Mouse (Mus musculus): Measurements from ENCODE around the gene Gpr171. TPM values are rescaled to one million over a fixed set of nuclear protein-coding genes. Genes with fewer than 3 reads are reported as not detected.

The Gpr171 gene
- polyA plus RNA-seq, 1 experiment from 2014 or later: 1.2 TPM

DNA sequence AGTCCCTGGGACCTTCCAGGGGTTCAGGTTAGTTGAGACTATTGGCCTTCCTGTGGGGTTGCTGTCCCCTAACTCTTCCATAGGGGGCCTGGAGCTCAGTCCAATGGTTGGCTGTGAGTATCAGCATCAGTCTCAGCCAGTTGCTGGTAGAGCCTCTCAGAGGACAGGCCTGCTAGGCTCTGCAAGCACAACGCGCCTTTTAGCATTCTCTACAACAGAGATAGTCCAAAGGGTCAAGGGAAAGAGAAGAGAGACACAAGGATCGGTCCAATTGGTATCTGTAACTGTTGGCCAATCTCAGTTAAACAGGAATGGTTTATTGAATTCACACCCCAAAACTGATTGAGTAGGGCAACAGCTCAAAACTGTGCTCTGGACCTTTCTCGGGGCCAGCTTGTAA lies 5.8 kb upstream of the Gpr171 start:
- H3K27ac ChIP-seq (ENCODE audit: low read depth): no peak overlapping the region
- no peak overlapping the region for H3K4me3 ChIP-seq (ENCODE audit: low read depth, low read length)
- H3K4me2 ChIP-seq (ENCODE audit: low read length): no peak overlapping the region
- H3K4me1 ChIP-seq (replicated peaks; ENCODE audit: control insufficient read depth, insufficient read depth, low read length): no peaks in the 10 kb centered on the region
- no peaks in the 10 kb centered on the region for H3K36me3 ChIP-seq (ENCODE audit: control insufficient read depth, insufficient read depth, low read length)
- ATAC-seq (replicated peaks; ENCODE audit: low FRiP score, low TSS enrichment, low read depth) (no peak), DNase-seq (ENCODE audit: low spot score) (no peak)
- WGBS: 96% methylated on average over 4 of the region's 4 CpGs
- H3K9me3 ChIP-seq (ENCODE audit: control insufficient read depth, low read length): no peaks in the 10 kb centered on the region
- H3K27me3 ChIP-seq (replicated peaks; ENCODE audit: control insufficient read depth, insufficient read depth, low read length): no peaks in the 10 kb centered on the region
- H3K9ac ChIP-seq (ENCODE audit: low read length): no peak overlapping the region

DNA sequence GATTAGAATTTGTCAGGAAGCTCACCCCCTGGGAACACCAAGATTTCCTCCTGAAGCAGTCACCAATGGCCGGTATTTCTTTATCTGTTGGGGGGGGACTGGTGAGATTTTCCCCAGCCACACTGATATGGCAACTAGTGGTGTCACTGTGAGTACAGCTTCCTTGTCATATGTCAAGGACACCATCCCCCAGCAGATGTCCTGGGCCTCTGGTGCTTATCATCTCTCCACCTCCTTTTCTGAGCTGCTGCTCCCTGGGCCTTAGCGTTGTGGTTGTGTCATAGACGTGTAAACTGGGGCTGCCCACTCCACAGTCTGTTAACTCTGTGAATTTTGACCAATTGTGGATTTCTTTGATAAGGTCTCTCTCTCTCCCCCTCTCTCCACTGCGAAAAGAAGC lies 2.8 kb upstream of the Gpr171 start:
- H3K4me3 ChIP-seq (ENCODE audit: low read depth, low read length): no peak overlapping the region
- H3K36me3 ChIP-seq (ENCODE audit: control insufficient read depth, insufficient read depth, low read length): no peaks in the 10 kb centered on the region
- H3K9ac ChIP-seq (ENCODE audit: low read length): no peak overlapping the region
- H3K4me2 ChIP-seq (ENCODE audit: low read length): no peak overlapping the region
- H3K9me3 ChIP-seq (ENCODE audit: control insufficient read depth, low read length): no peaks in the 10 kb centered on the region
- H3K27me3 ChIP-seq (replicated peaks; ENCODE audit: control insufficient read depth, insufficient read depth, low read length): no peaks in the 10 kb centered on the region
- DNase-seq (ENCODE audit: low spot score) (no peak), ATAC-seq (replicated peaks; ENCODE audit: low FRiP score, low TSS enrichment, low read depth) (no peak)
- 74% methylated on average over 4 of the region's 4 CpGs for WGBS
- no peak overlapping the region for H3K27ac ChIP-seq (ENCODE audit: low read depth)
- H3K4me1 ChIP-seq (replicated peaks; ENCODE audit: control insufficient read depth, insufficient read depth, low read length): no peaks in the 10 kb centered on the region

DNA sequence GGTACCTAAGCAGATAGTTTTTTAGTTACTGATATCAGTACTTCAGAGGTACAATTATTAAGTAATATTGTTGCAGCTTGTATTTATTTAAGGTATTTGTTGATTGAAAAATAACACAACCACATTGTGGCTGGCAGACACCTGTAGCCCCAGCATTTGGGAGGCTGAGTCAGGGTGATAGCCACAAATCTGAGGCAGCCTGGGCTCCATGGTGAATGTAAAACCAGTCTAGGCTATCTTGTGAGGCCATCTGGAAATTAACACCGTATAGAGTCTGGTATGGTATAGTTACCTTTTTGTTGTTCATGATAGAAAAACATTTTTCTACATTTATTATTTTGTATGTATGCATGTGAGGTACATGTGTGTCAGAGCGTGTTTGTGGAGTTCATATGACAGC lies 525 bp upstream of the Gpr171 start:
- H3K4me1 ChIP-seq (replicated peaks; ENCODE audit: control insufficient read depth, insufficient read depth, low read length): no peaks in the 10 kb centered on the region
- no peak overlapping the region for H3K4me3 ChIP-seq (ENCODE audit: low read depth, low read length)
- 92% methylated on average over 2 of the region's 2 CpGs for WGBS
- H3K9ac ChIP-seq (ENCODE audit: low read length): no peak overlapping the region
- no peaks in the 10 kb centered on the region for H3K27me3 ChIP-seq (replicated peaks; ENCODE audit: control insufficient read depth, insufficient read depth, low read length)
- ATAC-seq (replicated peaks; ENCODE audit: low FRiP score, low TSS enrichment, low read depth) (no peak), DNase-seq (ENCODE audit: low spot score) (no peak)
- no peaks in the 10 kb centered on the region for H3K9me3 ChIP-seq (ENCODE audit: control insufficient read depth, low read length)
- H3K36me3 ChIP-seq (ENCODE audit: control insufficient read depth, insufficient read depth, low read length): no peaks in the 10 kb centered on the region
- H3K27ac ChIP-seq (ENCODE audit: low read depth): no peak overlapping the region
- H3K4me2 ChIP-seq (ENCODE audit: low read length): no peak overlapping the region

DNA sequence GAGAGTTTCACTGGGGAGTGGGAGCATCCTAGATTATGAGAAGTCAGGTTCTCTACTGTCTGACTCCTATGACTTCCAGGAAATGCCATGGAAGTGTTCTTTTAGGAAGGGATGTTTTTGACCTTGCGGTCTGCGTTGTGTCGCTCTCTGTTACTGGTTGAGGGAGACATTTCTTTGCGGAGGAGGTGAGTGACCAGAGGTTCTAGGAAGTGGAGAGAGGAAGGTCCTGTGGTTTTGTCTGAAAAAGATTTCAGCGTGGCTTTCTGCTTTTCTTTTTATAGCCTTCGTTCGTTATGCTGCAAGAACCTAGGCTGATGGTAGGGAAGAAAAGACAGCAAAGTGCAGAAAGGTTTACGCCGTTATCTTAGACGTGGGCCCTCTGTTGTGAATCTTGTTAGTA lies 3.1 kb downstream of the Gpr171 start:
- Histone ChIP-seq H3K9ac (ENCODE audit: low read length) (no peak overlapping the region), H3K4me2 (ENCODE audit: low read length) (no peak overlapping the region), H3K27me3 (replicated peaks; ENCODE audit: control insufficient read depth, insufficient read depth, low read length) (no peaks in the 10 kb centered on the region), H3K9me3 (ENCODE audit: control insufficient read depth, low read length) (no peaks in the 10 kb centered on the region), H3K36me3 (ENCODE audit: control insufficient read depth, insufficient read depth, low read length) (no peaks in the 10 kb centered on the region), H3K4me1 (replicated peaks; ENCODE audit: control insufficient read depth, insufficient read depth, low read length) (no peaks in the 10 kb centered on the region), H3K27ac (ENCODE audit: low read depth) (no peak overlapping the region), H3K4me3 (ENCODE audit: low read depth, low read length) (no peak overlapping the region)
- 88% methylated on average over 10 of the region's 10 CpGs for WGBS
- no peak for DNase-seq (ENCODE audit: low spot score)
- ATAC-seq (replicated peaks; ENCODE audit: low FRiP score, low TSS enrichment, low read depth): no peak

DNA sequence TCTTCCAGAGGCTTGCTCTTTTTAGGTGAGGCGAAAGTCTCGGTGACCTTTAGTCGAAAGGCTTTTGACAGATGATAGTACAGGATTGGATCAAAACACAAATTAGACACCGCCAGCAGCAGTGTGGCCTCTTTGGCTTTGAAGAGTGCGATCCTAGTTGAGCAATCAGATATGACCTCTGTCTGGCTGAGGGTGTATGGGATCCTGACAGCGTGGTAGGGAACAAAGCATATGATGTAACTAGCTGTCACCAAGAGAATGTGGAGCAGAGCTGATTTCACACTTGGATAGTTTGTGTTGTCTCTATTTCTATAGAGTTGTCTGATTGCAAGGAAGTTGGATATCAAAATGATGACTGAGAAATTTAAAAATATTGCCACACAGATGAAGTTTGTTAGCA lies 4.2 kb downstream of the Gpr171 start:
- no peak overlapping the region for H3K4me2 ChIP-seq (ENCODE audit: low read length)
- H3K9me3 ChIP-seq (ENCODE audit: control insufficient read depth, low read length): no peaks in the 10 kb centered on the region
- DNase-seq (ENCODE audit: low spot score) (no peak), ATAC-seq (replicated peaks; ENCODE audit: low FRiP score, low TSS enrichment, low read depth) (no peak)
- H3K36me3 ChIP-seq (ENCODE audit: control insufficient read depth, insufficient read depth, low read length): no peaks in the 10 kb centered on the region
- WGBS: 87% methylated on average over 6 of the region's 6 CpGs
- no peak overlapping the region for H3K9ac ChIP-seq (ENCODE audit: low read length)
- no peak overlapping the region for H3K4me3 ChIP-seq (ENCODE audit: low read depth, low read length)
- H3K27ac ChIP-seq (ENCODE audit: low read depth): no peak overlapping the region
- H3K4me1 ChIP-seq (replicated peaks; ENCODE audit: control insufficient read depth, insufficient read depth, low read length): no peaks in the 10 kb centered on the region
- H3K27me3 ChIP-seq (replicated peaks; ENCODE audit: control insufficient read depth, insufficient read depth, low read length): no peaks in the 10 kb centered on the region

DNA sequence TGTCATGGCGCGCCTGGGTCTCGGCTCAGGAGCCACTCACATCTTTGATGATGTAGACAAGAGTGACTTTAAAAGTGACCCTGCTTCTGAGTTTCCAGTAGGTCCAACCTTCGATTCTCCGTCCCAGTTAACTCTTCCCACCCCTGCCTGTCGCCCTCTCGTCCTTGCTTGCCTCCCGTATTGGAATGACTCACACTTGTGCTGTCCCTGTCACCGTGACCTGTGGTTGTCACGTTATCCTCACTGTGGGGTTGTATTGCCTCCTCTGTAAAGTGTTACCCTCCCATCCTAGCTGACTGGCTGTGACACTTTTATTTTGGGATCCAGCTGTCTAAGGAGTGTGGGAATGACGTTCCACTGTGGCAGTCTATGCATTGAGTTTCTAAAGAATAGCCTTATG lies 8.9 kb downstream of the Gpr171 start:
- Histone ChIP-seq H3K4me1 (replicated peaks; ENCODE audit: control insufficient read depth, insufficient read depth, low read length) (no peaks in the 10 kb centered on the region), H3K9me3 (ENCODE audit: control insufficient read depth, low read length) (no peaks in the 10 kb centered on the region), H3K27me3 (replicated peaks; ENCODE audit: control insufficient read depth, insufficient read depth, low read length) (no peaks in the 10 kb centered on the region), H3K4me3 (ENCODE audit: low read depth, low read length) (no peak overlapping the region), H3K27ac (ENCODE audit: low read depth) (no peak overlapping the region), H3K36me3 (ENCODE audit: control insufficient read depth, insufficient read depth, low read length) (no peaks in the 10 kb centered on the region), H3K9ac (ENCODE audit: low read length) (no peak overlapping the region), H3K4me2 (ENCODE audit: low read length) (no peak overlapping the region)
- DNase-seq (ENCODE audit: low spot score): no peak
- ATAC-seq (replicated peaks; ENCODE audit: low FRiP score, low TSS enrichment, low read depth): no peak
- WGBS: 70% methylated on average over 11 of the region's 11 CpGs

DNA sequence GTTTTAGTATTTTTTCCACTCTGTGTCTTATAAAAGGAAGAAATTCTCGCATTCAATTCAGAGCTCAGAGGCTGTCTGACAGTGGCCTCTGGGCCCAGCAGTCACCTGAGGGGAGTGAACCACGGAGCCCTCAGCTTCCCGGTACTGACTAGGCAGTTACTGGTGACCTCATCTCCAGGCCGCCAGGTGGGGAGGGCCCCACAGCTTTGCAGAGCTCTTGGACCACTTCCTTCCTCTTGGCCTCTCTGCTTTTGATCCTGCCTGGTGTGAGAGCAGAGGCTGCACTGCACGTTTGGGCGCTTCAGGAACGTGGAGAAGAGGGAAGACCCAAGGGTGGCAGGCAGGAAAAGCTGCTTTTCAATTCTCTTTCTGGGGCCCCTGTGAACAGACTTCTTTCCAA lies 20.7 kb downstream of the Gpr171 start:
- WGBS: 25% methylated on average over 7 of the region's 7 CpGs
- Histone ChIP-seq H3K27me3 (replicated peaks; ENCODE audit: control insufficient read depth, insufficient read depth, low read length) (no peaks in the 10 kb centered on the region), H3K4me1 (replicated peaks; ENCODE audit: control insufficient read depth, insufficient read depth, low read length) (0 out of 2 replicates have a peak, but pooled peaks cover 4% of the 10 kb centered on the region), H3K27ac (ENCODE audit: low read depth) (no peak overlapping the region), H3K9me3 (ENCODE audit: control insufficient read depth, low read length) (no peaks in the 10 kb centered on the region), H3K9ac (ENCODE audit: low read length) (no peak overlapping the region), H3K4me2 (ENCODE audit: low read length) (no peak overlapping the region), H3K4me3 (ENCODE audit: low read depth, low read length) (no peak overlapping the region), H3K36me3 (ENCODE audit: control insufficient read depth, insufficient read depth, low read length) (no peaks in the 10 kb centered on the region)
- peak; percentile 82 for ATAC-seq (replicated peaks; ENCODE audit: low FRiP score, low TSS enrichment, low read depth)
- DNase-seq (ENCODE audit: low spot score): peak; percentile 54

DNA sequence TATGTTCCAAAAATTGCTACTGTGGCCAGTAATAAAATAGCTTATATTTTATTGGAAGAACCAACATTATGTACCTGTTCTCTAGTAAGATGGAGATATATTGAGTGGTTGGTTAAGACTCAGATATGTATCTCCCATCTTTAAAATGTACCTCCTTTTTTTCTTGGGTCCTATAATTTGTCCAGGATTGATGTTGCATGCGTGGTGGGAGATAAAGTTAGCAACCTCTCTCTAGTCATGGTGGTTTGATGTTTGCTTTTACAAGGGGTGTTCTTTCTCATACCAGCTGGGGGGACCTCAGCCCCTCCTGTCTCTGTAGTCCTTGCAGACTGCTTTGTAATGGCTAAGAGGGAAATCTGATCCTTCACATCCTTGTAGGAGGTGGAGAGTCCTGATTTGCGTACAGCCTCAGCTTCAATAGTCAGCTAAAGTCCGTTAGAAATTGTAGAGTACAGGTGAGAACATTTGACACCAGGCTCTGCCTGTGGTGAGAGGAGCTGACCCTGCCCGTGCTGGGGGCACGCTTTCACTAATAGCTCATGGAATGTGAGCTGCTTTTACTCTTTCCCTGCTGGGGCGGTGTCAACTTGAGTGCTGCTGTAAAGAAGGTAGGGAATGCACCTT lies 21.2 kb downstream of the Gpr171 start:
- H3K4me2 ChIP-seq (ENCODE audit: low read length): no peak overlapping the region
- H3K27ac ChIP-seq (ENCODE audit: low read depth): no peak overlapping the region
- no peaks in the 10 kb centered on the region for H3K27me3 ChIP-seq (replicated peaks; ENCODE audit: control insufficient read depth, insufficient read depth, low read length)
- no peak overlapping the region for H3K9ac ChIP-seq (ENCODE audit: low read length)
- ATAC-seq (replicated peaks; ENCODE audit: low FRiP score, low TSS enrichment, low read depth) (0 out of 2 replicates have a peak, but pooled peaks have one; percentile 26), DNase-seq (ENCODE audit: low spot score) (no peak)
- 0 out of 2 replicates have a peak, but pooled peaks cover 4% of the 10 kb centered on the region for H3K4me1 ChIP-seq (replicated peaks; ENCODE audit: control insufficient read depth, insufficient read depth, low read length)
- H3K9me3 ChIP-seq (ENCODE audit: control insufficient read depth, low read length): no peaks in the 10 kb centered on the region
- 27% methylated on average over 6 of the region's 6 CpGs for WGBS
- H3K36me3 ChIP-seq (ENCODE audit: control insufficient read depth, insufficient read depth, low read length): no peaks in the 10 kb centered on the region
- no peak overlapping the region for H3K4me3 ChIP-seq (ENCODE audit: low read depth, low read length)

DNA sequence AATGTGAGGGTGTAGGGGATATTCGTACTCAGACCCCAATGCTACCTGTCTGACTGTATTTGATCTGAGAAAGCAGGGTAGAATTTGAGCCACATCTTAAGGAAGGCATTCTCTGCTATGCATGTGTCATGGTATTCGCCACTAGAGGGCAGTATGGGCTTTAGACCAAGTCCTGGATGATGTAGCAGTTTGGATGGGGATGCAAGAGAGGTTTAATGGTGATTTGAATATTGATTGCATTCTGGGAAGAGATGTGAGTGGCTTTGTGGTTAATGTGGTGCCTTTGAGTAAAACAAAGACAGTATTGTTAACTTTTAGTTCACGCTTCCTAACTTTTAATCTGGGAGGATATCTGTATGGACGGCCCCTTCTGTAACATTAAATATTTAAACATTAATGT lies 22.3 kb downstream of the Gpr171 start:
- Histone ChIP-seq H3K27me3 (replicated peaks; ENCODE audit: control insufficient read depth, insufficient read depth, low read length) (no peaks in the 10 kb centered on the region), H3K4me3 (ENCODE audit: low read depth, low read length) (no peak overlapping the region), H3K4me2 (ENCODE audit: low read length) (no peak overlapping the region), H3K36me3 (ENCODE audit: control insufficient read depth, insufficient read depth, low read length) (no peaks in the 10 kb centered on the region), H3K27ac (ENCODE audit: low read depth) (no peak overlapping the region), H3K9me3 (ENCODE audit: control insufficient read depth, low read length) (no peaks in the 10 kb centered on the region), H3K4me1 (replicated peaks; ENCODE audit: control insufficient read depth, insufficient read depth, low read length) (0 out of 2 replicates have a peak, but pooled peaks cover 4% of the 10 kb centered on the region), H3K9ac (ENCODE audit: low read length) (no peak overlapping the region)
- ATAC-seq (replicated peaks; ENCODE audit: low FRiP score, low TSS enrichment, low read depth) (0 out of 2 replicates have a peak, but pooled peaks have one; percentile 34), DNase-seq (ENCODE audit: low spot score) (peak; percentile 61)
- 43% methylated on average over 4 of the region's 4 CpGs for WGBS
